Mouse (Mus musculus) c-Kit-positive CD71-positive TER-119-positive erythroid progenitor cells, embryonic 14.5 days (primary cell): ENCODE data around the gene Ccdc153.

Experiments
- DNase-seq: peaks from one replicate; pipeline ENCODE4 v3.0.0-alpha.2; 2013; ENCODE audit warnings: low spot score

Gene Ccdc153

GRCm38 (mm10) chr9:44287401-44288075 lies 47.1 kb downstream of the Ccdc153 start:
- peak; percentile 40 for DNase-seq

- DNase-seq = peak; percentile 85
Observed at GRCm38 (mm10) chr9:44288076-44288958, 47.8 kb downstream of the Ccdc153 start, which contains the start of gene Abcg4. TSS of gene Abcg4 (minus strand) at chr9:44288615.

GRCm38 (mm10) chr9:44288959-44289291 lies 48.4 kb downstream of the Ccdc153 start:
- DNase-seq = peak; percentile 72

- peak; percentile 57 for DNase-seq
Observed at GRCm38 (mm10) chr9:44292490-44292889, 52.0 kb downstream of the Ccdc153 start.
